Mouse (Mus musculus) neural tube, embryonic 13.5 days (tissue): ENCODE measurements around the gene Baz1b. TPM values are rescaled to one million over a fixed set of nuclear protein-coding genes. Genes with fewer than 3 reads are reported as not detected.

ENCODE experiments used
- ATAC-seq: fragments of 200-750 bp; cut with Nextera tagmentation; 2 replicates; pipeline ENCODE4 v1.8.0; 2017; ENCODE audit warnings: low read depth, mild to moderate bottlenecking, moderate TSS enrichment, moderate library complexity
- H3K27ac ChIP-seq: fragments of 300-500 bp; sonication (generic); replicated peaks from 2 replicates; pipeline ENCODE4 v1.5.1; 2015; ENCODE audit warnings: moderate library complexity, mild to moderate bottlenecking, inconsistent platforms
- H3K27me3 ChIP-seq: fragments of 300-500 bp; sonication (generic); 2 replicates; pipeline ENCODE4 v1.6.1; 2015; ENCODE audit warnings: mild to moderate bottlenecking, inconsistent platforms
- H3K36me3 ChIP-seq: fragments of 300-500 bp; sonication (generic); 2 replicates; pipeline ENCODE4 v1.6.1; 2015; ENCODE audit warnings: mild to moderate bottlenecking, inconsistent platforms
- H3K4me1 ChIP-seq: fragments of 300-500 bp; sonication (generic); replicated peaks from 2 replicates; pipeline ENCODE4 v1.6.1; 2015; ENCODE audit warnings: inconsistent platforms
- H3K4me2 ChIP-seq: fragments of 300-500 bp; sonication (generic); 2 replicates; pipeline ENCODE4 v1.6.1; 2015; ENCODE audit warnings: inconsistent platforms, mild to moderate bottlenecking, moderate library complexity
- H3K4me3 ChIP-seq: fragments of 300-500 bp; sonication (generic); 2 replicates; pipeline ENCODE4 v1.5.1; 2015; ENCODE audit warnings: mild to moderate bottlenecking, inconsistent platforms
- H3K9ac ChIP-seq: fragments of 300-500 bp; sonication (generic); 2 replicates; pipeline ENCODE4 v1.6.1; 2015; ENCODE audit warnings: moderate library complexity, mild to moderate bottlenecking, inconsistent platforms
- H3K9me3 ChIP-seq: fragments of 300-500 bp; sonication (generic); 2 replicates; pipeline ENCODE4 v1.6.1; 2016; ENCODE audit warnings: inconsistent platforms
- WGBS: fragments of 180-500 bp; shearing (Covaris S2); methylation state at CpG from one replicate; pipeline ENCODE4 v1.1.7; 2015; 5-methylcytosine and 5-hydroxymethylcytosine counted together
- polyA plus RNA-seq: library from polyadenylated mRNA; unstranded; fragments of >200 nt; fragmentation: Nextera tagmentation; extraction: Ambion mirVana; gene quantifications from 2 replicates; pipeline ENCODE4 v1.2.1, GENCODE M21; 2015

Baz1b gene
- polyA plus RNA-seq, result 32.0 and 35.9 TPM in 2 replicates

DNA sequence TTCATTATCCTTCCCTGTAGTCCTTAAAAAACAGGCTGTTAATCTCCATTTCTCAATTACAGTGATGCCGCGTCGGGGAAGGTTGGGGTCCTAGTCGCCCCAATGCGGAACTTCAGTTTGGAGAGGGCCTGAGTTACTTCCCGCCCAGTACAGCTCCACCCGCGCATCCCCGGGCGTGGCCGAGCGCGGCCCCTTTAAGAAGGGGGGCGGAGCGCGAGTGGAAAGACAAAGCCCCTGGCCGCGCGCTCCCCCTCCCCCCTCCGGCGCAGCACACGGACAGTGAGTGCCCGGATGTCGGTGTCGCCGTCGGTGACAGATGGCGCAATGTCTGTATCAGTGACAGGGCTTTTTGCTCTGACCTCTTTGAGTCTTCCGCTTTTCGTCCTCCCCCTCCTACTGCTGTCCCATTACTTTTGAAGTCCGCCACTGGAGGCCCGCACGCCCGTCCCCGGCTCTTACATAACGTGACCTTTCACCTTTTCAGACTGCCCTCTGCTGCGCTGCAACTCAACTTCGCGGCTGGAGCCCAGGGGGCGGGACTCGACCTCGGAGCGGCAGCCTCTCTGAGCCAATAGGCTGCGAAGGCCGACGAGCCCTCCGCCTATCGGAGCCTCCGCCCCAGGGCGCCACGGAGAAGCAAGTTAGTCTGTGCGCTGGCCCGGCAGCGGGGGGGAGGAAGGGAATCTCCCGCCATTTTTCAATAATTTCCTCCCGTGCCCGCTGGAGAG, at the start of gene Baz1b:
TSS of gene Baz1b (plus strand) at position 644 of the 728 bp plus-strand sequence.
- WGBS, result 0% methylated on average over 56 of the region's 57 CpGs
- H3K4me3 ChIP-seq, result peak within 1 kb of the TSS; percentile 99
- H3K4me2 ChIP-seq, result peak within 1 kb of the TSS; percentile 92
- peaks cover 42% of the 10 kb centered on the region for H3K4me1 ChIP-seq
- peak; percentile 97 for ATAC-seq
- H3K36me3 ChIP-seq, result peaks cover 24% of the 10 kb centered on the region
- peak within 1 kb of the TSS; percentile 95 for H3K9ac ChIP-seq
- 0 out of 2 replicates have a peak, but pooled peaks cover 4% of the 10 kb centered on the region for H3K9me3 ChIP-seq
- no peaks in the 10 kb centered on the region for H3K27me3 ChIP-seq
- H3K27ac ChIP-seq, result peak within 1 kb of the TSS; percentile 98

DNA sequence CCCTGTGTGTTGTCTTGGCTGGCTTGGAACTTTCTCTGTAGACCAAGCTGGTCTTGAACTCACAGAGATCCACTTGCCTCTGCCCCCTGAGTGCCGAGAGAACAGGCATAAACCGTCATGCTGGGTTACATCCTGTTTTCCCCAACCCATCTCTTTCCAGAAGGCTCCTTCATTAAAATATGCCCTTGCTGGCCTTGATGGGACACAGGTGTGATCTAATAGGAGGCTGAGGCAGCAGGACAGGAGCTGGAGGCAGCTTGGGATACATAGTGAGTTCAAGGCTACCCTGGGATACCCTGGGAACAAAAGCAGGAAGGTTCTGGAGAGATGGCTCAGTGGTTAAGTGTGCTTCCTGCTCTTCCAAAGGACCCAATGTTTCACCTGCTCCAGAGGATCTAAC, 47.2 kb upstream of the Baz1b start:
- no peak for ATAC-seq
- Histone ChIP-seq H3K9me3 (no peaks in the 10 kb centered on the region), H3K27ac (no peak overlapping the region), H3K4me3 (no peak overlapping the region), H3K36me3 (no peaks in the 10 kb centered on the region), H3K9ac (no peak overlapping the region), H3K4me2 (no peak overlapping the region), H3K4me1 (no peaks in the 10 kb centered on the region), H3K27me3 (peaks cover 8% of the 10 kb centered on the region)
- 78% methylated on average over 2 of the region's 2 CpGs for WGBS

DNA sequence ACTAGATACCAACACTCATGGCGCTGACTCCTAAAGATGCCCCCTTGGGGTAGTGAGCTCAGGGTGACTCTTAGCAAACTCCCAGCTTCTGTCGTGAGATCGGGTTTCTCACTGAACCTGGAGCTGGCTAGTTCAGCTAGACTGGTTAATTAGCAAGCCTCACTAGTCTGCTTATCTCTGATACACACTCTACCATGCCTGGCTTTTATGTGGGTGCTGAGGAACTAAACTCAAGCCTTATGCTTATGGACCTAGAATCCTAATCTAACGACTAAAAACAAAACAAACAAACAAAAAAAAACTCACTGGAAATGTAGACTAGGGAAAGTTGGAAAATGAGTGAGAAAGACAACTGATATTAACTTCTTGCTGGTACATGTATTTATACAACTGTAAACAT, 42.6 kb upstream of the Baz1b start:
- Histone ChIP-seq H3K27me3 (no peaks in the 10 kb centered on the region), H3K36me3 (no peaks in the 10 kb centered on the region), H3K9me3 (no peaks in the 10 kb centered on the region), H3K4me3 (no peak overlapping the region), H3K9ac (no peak overlapping the region), H3K27ac (no peak overlapping the region), H3K4me1 (peaks cover 9% of the 10 kb centered on the region), H3K4me2 (no peak overlapping the region)
- ATAC-seq, result no peak
- WGBS, result 61% methylated on average over 4 of the region's 4 CpGs

DNA sequence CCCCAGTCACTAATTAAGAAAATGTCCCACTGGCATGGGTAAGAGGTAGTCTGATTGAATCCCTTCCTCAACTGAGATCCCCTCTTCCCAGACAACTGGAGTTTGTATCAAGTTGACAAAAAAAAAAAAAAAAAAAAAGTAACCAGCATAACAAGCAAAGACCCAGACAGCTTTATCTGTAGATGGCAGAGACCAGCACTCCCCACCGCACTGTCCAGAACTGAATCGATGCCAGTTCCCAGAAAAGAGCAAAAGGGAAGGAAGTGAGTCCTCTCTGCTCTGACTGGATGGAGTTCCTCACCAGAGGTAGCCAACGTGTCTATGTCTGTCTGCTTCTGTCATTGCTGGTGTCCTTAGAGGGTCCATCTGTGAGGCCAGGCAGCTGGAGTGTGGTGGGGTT, 41.5 kb upstream of the Baz1b start:
- Histone ChIP-seq H3K9me3 (no peaks in the 10 kb centered on the region), H3K4me1 (peaks cover 17% of the 10 kb centered on the region), H3K4me3 (no peak overlapping the region), H3K9ac (no peak overlapping the region), H3K4me2 (no peak overlapping the region), H3K27me3 (no peaks in the 10 kb centered on the region), H3K27ac (no peak overlapping the region), H3K36me3 (no peaks in the 10 kb centered on the region)
- no peak for ATAC-seq
- WGBS, result 84% methylated on average over 3 of the region's 3 CpGs

- Histone ChIP-seq H3K4me1 (peaks cover 17% of the 10 kb centered on the region), H3K27me3 (no peaks in the 10 kb centered on the region), H3K4me3 (no peak overlapping the region), H3K9me3 (no peaks in the 10 kb centered on the region), H3K9ac (no peak overlapping the region), H3K27ac (no peak overlapping the region), H3K4me2 (no peak overlapping the region), H3K36me3 (no peaks in the 10 kb centered on the region)
- ATAC-seq, result no peak
Observed at GRCm38 (mm10) chr5:135145955-135146354, 41.1 kb upstream of the Baz1b start.

GRCm38 (mm10) chr5:135148715-135149052, 38.4 kb upstream of the Baz1b start:
- Histone ChIP-seq H3K27ac (peak overlapping the region; percentile 86), H3K4me1 (peaks cover 17% of the 10 kb centered on the region), H3K9ac (peak overlapping the region; percentile 83), H3K9me3 (no peaks in the 10 kb centered on the region), H3K4me3 (peak overlapping the region; percentile 75), H3K36me3 (peaks cover 9% of the 10 kb centered on the region; the same call in 1 of the 2 replicates), H3K4me2 (peak overlapping the region; percentile 80), H3K27me3 (no peaks in the 10 kb centered on the region)
- ATAC-seq, result no peak
- under 1% methylated on average over 13 of the region's 13 CpGs for WGBS

GRCm38 (mm10) chr5:135149053-135149819, 37.8 kb upstream of the Baz1b start, which contains the start of gene Tbl2:
Tbl2 (plus strand) TSS chr5:135149657.
- H3K4me3 ChIP-seq, result peak within 1 kb of the TSS; percentile 75
- H3K9me3 ChIP-seq, result no peaks in the 10 kb centered on the region
- peak within 1 kb of the TSS; percentile 80 for H3K4me2 ChIP-seq
- peaks cover 14% of the 10 kb centered on the region; the same call in 1 of the 2 replicates for H3K36me3 ChIP-seq
- H3K27ac ChIP-seq, result peak within 1 kb of the TSS; percentile 86
- ATAC-seq, result peak; percentile 97
- H3K27me3 ChIP-seq, result no peaks in the 10 kb centered on the region
- under 1% methylated on average over 63 of the region's 63 CpGs for WGBS
- H3K4me1 ChIP-seq, result peaks cover 17% of the 10 kb centered on the region
- H3K9ac ChIP-seq, result peak within 1 kb of the TSS; percentile 83

- Histone ChIP-seq H3K9ac (peak overlapping the region; percentile 83), H3K27me3 (no peaks in the 10 kb centered on the region), H3K36me3 (peaks cover 18% of the 10 kb centered on the region), H3K4me2 (peak overlapping the region; percentile 80), H3K4me1 (peaks cover 17% of the 10 kb centered on the region), H3K4me3 (peak overlapping the region; percentile 75), H3K27ac (peak overlapping the region; percentile 86), H3K9me3 (no peaks in the 10 kb centered on the region)
- ATAC-seq, result 0 out of 2 replicates have a peak, but pooled peaks have one; percentile 6
- WGBS, result under 1% methylated on average over 23 of the region's 23 CpGs
Observed at GRCm38 (mm10) chr5:135149820-135150178, 37.3 kb upstream of the Baz1b start.

GRCm38 (mm10) chr5:135156496-135156895, 30.6 kb upstream of the Baz1b start:
- no peak for ATAC-seq
- Histone ChIP-seq H3K4me1 (no peaks in the 10 kb centered on the region), H3K9ac (no peak overlapping the region), H3K9me3 (no peaks in the 10 kb centered on the region), H3K27me3 (no peaks in the 10 kb centered on the region), H3K4me3 (no peak overlapping the region), H3K4me2 (no peak overlapping the region), H3K27ac (no peak overlapping the region), H3K36me3 (peaks cover 83% of the 10 kb centered on the region)
- 98% methylated on average over 4 of the region's 4 CpGs for WGBS

DNA sequence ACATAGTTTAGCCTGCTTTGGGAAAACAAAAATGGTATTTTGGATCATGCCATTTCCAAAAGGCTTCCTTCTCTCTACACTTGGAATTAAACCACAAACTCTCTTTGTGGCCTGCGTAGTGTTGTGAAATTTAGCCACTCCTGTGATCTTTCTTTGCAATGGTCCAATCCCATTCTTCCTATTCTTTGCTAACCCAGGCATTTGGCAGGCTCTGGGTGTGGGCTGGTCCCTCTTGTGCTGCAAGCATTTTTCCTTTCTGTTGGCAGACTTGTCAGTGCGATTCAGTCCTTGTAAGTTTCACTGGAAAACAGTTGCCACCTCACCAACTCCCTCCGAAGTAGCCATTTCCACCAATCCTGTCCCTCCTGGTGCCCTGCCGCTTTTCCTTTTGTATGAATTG, 25.8 kb upstream of the Baz1b start:
- no peaks in the 10 kb centered on the region for H3K4me1 ChIP-seq
- H3K27me3 ChIP-seq, result no peaks in the 10 kb centered on the region
- H3K9ac ChIP-seq, result no peak overlapping the region
- H3K36me3 ChIP-seq, result peaks cover 69% of the 10 kb centered on the region
- ATAC-seq, result no peak
- H3K4me2 ChIP-seq, result no peak overlapping the region
- H3K27ac ChIP-seq, result no peak overlapping the region
- 93% methylated on average over 4 of the region's 4 CpGs for WGBS
- no peaks in the 10 kb centered on the region for H3K9me3 ChIP-seq
- no peak overlapping the region for H3K4me3 ChIP-seq

GRCm38 (mm10) chr5:135161650-135162049, 25.4 kb upstream of the Baz1b start:
- no peak overlapping the region for H3K4me3 ChIP-seq
- H3K9me3 ChIP-seq, result no peaks in the 10 kb centered on the region
- H3K9ac ChIP-seq, result no peak overlapping the region
- H3K36me3 ChIP-seq, result peaks cover 65% of the 10 kb centered on the region
- no peaks in the 10 kb centered on the region for H3K4me1 ChIP-seq
- 92% methylated on average over 7 of the region's 7 CpGs for WGBS
- no peak overlapping the region for H3K4me2 ChIP-seq
- H3K27me3 ChIP-seq, result no peaks in the 10 kb centered on the region
- no peak for ATAC-seq
- no peak overlapping the region for H3K27ac ChIP-seq

DNA sequence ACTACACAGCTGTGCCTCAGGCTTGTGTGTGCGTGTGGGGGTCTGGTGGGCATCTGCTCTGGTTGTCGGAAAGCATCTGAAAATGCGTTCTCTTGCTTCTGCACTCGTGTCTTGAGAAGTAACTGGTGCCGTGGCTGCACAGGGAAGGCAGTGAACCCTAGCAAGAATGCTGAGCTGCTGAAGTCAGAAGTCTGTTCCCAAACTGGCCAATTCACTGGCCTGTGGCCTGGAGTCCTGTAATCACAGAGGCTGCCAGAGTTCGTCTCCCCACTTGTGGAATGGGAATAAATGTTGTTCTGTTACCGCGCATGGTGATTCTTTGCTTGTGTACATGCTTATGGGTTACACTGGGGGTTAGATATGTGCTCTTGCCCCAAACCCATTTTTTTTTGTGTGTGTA, 24.7 kb upstream of the Baz1b start:
- no peaks in the 10 kb centered on the region for H3K9me3 ChIP-seq
- H3K4me1 ChIP-seq, result no peaks in the 10 kb centered on the region
- H3K4me2 ChIP-seq, result no peak overlapping the region
- H3K36me3 ChIP-seq, result peaks cover 58% of the 10 kb centered on the region
- ATAC-seq, result no peak
- no peak overlapping the region for H3K27ac ChIP-seq
- H3K27me3 ChIP-seq, result no peaks in the 10 kb centered on the region
- H3K9ac ChIP-seq, result no peak overlapping the region
- 97% methylated on average over 8 of the region's 8 CpGs for WGBS
- no peak overlapping the region for H3K4me3 ChIP-seq
